Mouse (Mus musculus): ENCODE results near the gene Lhx5. TPM values are rescaled to one million over a fixed set of nuclear protein-coding genes. Genes with fewer than 3 reads are reported as not detected.

Lhx5 gene
- polyA plus RNA-seq (2015; fragmentation: Nextera tagmentation; extraction: Ambion mirVana), result not detected in 2 replicates

DNA sequence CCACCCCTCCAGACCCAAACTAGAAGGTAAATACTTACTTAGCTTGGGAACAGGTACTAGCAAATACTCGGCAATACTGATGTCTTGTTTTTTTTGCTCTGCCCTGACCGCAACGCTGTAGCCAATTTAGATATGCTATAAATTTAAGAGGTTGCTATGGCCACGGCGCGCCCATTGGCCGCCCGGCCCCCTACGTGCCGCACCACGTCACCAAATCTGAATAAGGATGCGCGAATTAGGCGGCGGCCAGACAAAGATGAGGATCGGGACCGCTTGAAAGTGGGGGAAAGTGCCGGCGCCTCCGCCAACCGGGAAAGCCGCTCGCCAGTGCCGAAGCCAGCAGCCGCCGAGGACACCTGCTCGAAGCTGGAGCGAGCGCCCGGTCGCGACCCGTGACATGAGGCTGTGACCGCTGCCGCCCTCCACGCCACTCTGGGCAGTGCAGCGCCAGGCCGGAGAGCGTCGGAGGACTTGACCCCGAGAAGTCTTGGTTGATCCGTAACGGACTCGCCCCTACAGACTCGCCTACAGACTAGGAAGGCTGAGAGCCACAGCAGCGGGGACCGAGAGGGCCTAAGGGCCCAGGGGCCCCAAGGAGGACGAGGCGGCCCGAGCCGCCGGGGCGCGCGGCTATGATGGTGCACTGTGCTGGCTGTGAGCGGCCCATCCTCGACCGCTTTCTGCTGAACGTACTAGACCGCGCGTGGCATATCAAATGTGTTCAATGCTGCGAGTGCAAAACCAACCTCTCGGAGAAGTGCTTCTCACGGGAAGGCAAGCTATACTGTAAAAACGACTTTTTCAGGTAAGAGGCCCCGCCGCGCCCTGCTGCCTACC is at the start of gene Lhx5:
TSS of gene Lhx5 (plus strand) at position 51 of the 837 bp plus-strand sequence.
- no peak within 1 kb of the TSS for H3K27ac ChIP-seq
- H3K4me3 ChIP-seq, result peak within 1 kb of the TSS; percentile 8; the same call in 1 of the 2 replicates
- WGBS, result under 1% methylated on average over 69 of the region's 69 CpGs
- peaks cover 19% of the 10 kb centered on the region for H3K4me1 ChIP-seq
- ATAC-seq (ENCODE audit: low FRiP score, low read depth), result no peak
- no peak within 1 kb of the TSS for H3K9ac ChIP-seq
- H3K9me3 ChIP-seq, result no peaks in the 10 kb centered on the region
- 0 out of 2 replicates have a peak within 1 kb of the TSS, but pooled peaks have one; percentile 9 for H3K4me2 ChIP-seq (replicated peaks)
- peaks cover 99% of the 10 kb centered on the region for H3K27me3 ChIP-seq
- no peaks in the 10 kb centered on the region for H3K36me3 ChIP-seq

DNA sequence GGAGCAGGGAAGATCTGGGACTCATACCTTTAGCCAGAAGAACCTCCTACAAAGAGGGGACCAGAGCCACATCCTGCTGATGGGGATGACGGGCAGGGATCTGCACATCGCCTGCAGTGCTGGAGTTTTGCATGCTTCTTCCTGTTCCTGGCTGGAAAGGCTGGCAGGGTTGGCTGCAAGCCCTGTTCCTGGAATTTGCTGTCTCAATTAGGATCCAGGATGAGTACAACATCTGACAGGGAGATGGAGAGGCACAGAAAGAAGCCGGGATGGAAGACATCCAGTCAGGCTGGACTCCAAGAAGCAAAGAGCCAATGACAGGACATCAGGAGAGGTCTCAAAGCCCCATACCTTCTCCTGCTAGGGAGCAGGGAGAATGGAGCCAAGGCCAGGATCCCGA is 45.1 kb upstream of the Lhx5 start:
- H3K4me3 ChIP-seq, result no peak overlapping the region
- H3K4me1 ChIP-seq, result no peaks in the 10 kb centered on the region
- H3K27me3 ChIP-seq, result peaks cover 56% of the 10 kb centered on the region
- no peaks in the 10 kb centered on the region for H3K9me3 ChIP-seq
- no peak for ATAC-seq (ENCODE audit: low FRiP score, low read depth)
- no peak overlapping the region for H3K27ac ChIP-seq
- H3K4me2 ChIP-seq (replicated peaks), result no peak overlapping the region
- 82% methylated on average over 4 of the region's 4 CpGs for WGBS
- no peak overlapping the region for H3K9ac ChIP-seq
- no peaks in the 10 kb centered on the region for H3K36me3 ChIP-seq

DNA sequence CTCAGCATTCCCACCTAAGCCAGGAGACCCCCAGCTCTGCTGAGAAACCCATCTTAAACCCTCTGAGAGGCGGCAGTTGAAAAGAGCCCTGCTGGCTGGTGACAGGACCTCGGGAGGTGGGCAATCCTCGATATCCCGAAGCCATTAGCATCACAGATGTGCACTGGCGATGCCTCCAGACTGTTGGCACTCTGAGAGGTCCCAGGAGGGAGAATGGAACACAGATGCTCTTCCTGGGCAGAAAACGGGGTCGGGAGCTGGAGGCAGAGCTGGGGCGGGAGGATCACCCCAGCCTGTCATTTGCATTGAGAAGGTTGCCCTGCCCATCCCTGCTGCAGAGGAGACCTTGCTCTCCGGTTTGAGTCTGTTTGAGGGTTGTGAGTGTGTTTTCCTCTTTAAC is 42.7 kb upstream of the Lhx5 start:
- Histone ChIP-seq H3K27me3 (peaks cover 55% of the 10 kb centered on the region), H3K9ac (no peak overlapping the region), H3K4me3 (no peak overlapping the region), H3K36me3 (no peaks in the 10 kb centered on the region), H3K27ac (no peak overlapping the region), H3K9me3 (no peaks in the 10 kb centered on the region), H3K4me1 (no peaks in the 10 kb centered on the region), H3K4me2 (replicated peaks) (no peak overlapping the region)
- no peak for ATAC-seq (ENCODE audit: low FRiP score, low read depth)
- WGBS, result 47% methylated on average over 9 of the region's 9 CpGs

DNA sequence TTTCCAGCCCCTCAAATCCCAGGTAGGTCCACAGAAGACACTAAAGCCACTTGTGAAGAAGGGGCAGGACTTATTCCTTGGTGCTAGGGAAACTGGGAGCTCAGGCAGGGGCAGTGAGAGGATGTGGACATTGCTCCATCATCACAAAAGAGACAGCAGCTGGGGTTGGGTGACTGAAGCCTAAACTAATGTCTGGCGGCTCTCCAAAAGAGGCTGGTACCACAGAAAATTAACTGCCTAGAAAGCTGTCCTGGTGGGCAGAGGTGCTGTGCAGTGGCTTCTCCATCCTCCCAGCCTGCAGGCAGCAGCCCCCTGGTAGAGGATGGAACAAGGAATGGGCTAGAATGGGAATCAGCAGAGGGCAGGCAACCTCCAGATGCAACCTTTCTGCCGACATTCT is 41.5 kb upstream of the Lhx5 start:
- H3K27ac ChIP-seq, result no peak overlapping the region
- H3K9ac ChIP-seq, result no peak overlapping the region
- no peak overlapping the region for H3K4me3 ChIP-seq
- H3K9me3 ChIP-seq, result no peaks in the 10 kb centered on the region
- no peaks in the 10 kb centered on the region for H3K4me1 ChIP-seq
- no peaks in the 10 kb centered on the region for H3K36me3 ChIP-seq
- peaks cover 63% of the 10 kb centered on the region for H3K27me3 ChIP-seq
- H3K4me2 ChIP-seq (replicated peaks), result no peak overlapping the region
- WGBS, result 87% methylated on average over 2 of the region's 2 CpGs
- no peak for ATAC-seq (ENCODE audit: low FRiP score, low read depth)

DNA sequence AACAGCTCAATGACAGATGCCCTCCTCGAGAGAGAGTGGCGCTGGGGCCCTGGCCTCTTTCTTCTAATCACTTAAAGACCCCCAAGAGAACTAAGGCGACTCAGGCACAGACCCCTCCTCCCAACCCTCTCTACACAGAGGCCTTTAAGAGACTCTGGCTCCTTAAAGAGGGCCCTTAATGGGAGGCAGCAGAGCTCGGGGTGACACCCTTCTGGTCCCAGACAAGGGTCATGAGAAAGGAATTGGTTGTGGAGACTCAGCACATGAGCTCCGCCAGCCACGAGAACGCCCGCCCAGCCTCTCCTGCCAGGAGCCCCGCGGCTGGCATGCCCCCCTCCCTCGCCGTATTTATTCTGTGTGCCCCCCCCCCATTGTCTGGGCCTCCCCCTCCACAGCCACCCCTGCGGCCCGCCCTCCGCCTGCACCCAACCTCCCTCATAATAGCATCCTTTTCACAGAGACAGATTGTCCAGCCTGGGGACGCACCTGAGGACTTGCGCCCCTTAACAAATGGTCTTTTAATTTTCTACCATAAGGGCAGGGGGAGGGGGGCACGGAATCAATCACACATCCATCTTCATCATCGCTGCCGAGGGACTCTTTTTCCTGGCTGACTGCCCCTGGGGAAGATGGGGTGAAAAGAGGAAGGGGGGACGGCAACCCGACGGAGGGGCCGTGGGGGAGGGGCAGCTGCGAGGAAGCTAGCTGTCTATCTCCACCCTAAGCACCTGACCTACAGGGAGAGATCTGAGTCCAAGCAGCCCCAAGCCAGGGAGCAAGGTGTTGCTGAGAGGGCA is 37.4 kb upstream of the Lhx5 start:
- Histone ChIP-seq H3K27me3 (peaks cover 87% of the 10 kb centered on the region), H3K4me2 (replicated peaks) (no peak overlapping the region), H3K4me3 (no peak overlapping the region), H3K9me3 (no peaks in the 10 kb centered on the region), H3K9ac (no peak overlapping the region), H3K27ac (no peak overlapping the region), H3K4me1 (no peaks in the 10 kb centered on the region), H3K36me3 (no peaks in the 10 kb centered on the region)
- ATAC-seq (ENCODE audit: low FRiP score, low read depth), result no peak
- WGBS, result 17% methylated on average over 25 of the region's 25 CpGs

DNA sequence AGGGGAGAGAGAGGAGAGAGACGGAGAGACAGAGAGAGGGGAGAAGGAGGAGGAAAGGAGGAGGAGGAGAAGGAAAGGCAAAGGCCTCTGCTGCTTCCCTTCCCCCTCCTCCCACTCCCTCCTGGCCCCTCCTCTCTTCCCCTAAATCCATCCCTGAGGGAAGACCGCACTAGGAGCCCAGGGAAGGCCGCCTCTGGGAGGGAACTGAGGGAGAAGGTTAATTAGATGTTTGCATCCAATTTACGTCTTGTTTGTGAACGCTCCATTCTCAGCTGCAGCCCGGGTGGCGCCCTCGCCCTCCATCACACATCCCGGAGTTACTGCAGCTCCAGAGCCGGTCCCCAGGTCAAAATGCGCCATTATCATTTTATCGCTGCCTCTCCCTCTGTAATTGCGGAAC is 33.5 kb upstream of the Lhx5 start:
- no peak for ATAC-seq (ENCODE audit: low FRiP score, low read depth)
- Histone ChIP-seq H3K4me3 (no peak overlapping the region), H3K27ac (no peak overlapping the region), H3K36me3 (no peaks in the 10 kb centered on the region), H3K9ac (no peak overlapping the region), H3K27me3 (peaks cover 88% of the 10 kb centered on the region), H3K9me3 (no peaks in the 10 kb centered on the region), H3K4me2 (replicated peaks) (0 out of 2 replicates have a peak overlapping the region, but pooled peaks have one; percentile 7), H3K4me1 (no peaks in the 10 kb centered on the region)
- under 1% methylated on average over 11 of the region's 13 CpGs for WGBS

DNA sequence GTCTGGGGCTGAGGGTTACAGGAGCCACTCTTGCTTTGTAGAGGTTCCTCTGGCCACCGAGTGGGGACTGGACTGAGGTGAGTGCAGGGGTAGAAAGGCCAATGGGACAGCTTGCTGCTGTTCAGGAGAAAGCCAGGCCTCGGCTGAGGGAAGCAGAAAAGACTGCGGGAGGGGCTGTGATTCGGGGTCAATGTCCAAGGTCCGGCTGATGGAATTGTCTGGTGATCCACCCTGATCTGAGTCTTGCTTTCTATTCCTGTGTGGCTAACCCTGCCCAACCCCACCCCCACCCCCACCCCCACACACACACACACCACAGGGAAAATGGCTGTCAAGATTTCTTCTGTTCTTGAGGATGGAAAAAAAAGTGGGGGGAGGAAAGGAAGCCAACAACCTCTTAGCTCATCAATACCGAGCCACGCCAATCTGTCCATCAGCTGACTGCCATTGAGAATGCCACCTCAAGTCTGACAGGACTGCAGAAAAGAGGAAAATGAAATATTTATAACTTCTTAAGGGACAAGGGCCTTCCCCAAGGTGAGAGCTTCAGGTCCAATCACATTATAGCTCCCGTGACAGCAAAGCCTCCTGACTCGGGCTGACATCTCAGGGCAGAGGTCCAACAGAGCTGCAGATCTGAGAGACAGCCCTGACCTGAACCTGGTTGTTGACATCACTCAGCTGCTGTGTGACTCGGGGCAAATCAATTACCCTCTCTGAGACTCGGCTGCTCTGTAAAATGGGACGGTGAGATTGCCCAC is 26.5 kb upstream of the Lhx5 start:
- Histone ChIP-seq H3K36me3 (no peaks in the 10 kb centered on the region), H3K4me3 (no peak overlapping the region), H3K4me2 (replicated peaks) (no peak overlapping the region), H3K4me1 (0 out of 2 replicates have a peak, but pooled peaks cover 7% of the 10 kb centered on the region), H3K27ac (no peak overlapping the region), H3K9ac (no peak overlapping the region), H3K9me3 (peaks cover 5% of the 10 kb centered on the region; the same call in 1 of the 2 replicates), H3K27me3 (peaks cover 63% of the 10 kb centered on the region)
- no peak for ATAC-seq (ENCODE audit: low FRiP score, low read depth)
- 76% methylated on average over 12 of the region's 12 CpGs for WGBS

DNA sequence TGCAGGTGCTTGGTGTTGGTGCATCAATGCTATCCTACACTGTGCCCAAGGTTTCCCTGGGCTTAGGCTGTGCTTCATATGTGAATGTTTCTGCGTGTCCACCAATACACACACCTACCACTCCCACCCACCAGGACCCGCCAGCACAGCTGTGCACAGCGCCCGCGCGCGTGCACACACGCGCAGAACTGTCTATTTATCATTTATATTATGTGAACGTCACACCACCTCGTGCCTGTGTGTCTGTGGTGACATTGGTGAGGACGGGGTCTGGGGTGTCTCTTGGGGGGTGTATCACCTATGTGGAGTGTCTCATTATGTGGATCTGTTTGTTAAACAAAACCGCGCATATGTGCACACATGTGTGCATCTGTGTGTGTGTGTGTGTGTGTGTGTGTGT is 22.6 kb upstream of the Lhx5 start:
- Histone ChIP-seq H3K27me3 (peaks cover 68% of the 10 kb centered on the region), H3K36me3 (no peaks in the 10 kb centered on the region), H3K4me2 (replicated peaks) (no peak overlapping the region), H3K4me3 (no peak overlapping the region), H3K9ac (no peak overlapping the region), H3K4me1 (0 out of 2 replicates have a peak, but pooled peaks cover 7% of the 10 kb centered on the region), H3K9me3 (peaks cover 9% of the 10 kb centered on the region), H3K27ac (no peak overlapping the region)
- WGBS, result 73% methylated on average over 14 of the region's 14 CpGs
- ATAC-seq (ENCODE audit: low FRiP score, low read depth), result no peak

DNA sequence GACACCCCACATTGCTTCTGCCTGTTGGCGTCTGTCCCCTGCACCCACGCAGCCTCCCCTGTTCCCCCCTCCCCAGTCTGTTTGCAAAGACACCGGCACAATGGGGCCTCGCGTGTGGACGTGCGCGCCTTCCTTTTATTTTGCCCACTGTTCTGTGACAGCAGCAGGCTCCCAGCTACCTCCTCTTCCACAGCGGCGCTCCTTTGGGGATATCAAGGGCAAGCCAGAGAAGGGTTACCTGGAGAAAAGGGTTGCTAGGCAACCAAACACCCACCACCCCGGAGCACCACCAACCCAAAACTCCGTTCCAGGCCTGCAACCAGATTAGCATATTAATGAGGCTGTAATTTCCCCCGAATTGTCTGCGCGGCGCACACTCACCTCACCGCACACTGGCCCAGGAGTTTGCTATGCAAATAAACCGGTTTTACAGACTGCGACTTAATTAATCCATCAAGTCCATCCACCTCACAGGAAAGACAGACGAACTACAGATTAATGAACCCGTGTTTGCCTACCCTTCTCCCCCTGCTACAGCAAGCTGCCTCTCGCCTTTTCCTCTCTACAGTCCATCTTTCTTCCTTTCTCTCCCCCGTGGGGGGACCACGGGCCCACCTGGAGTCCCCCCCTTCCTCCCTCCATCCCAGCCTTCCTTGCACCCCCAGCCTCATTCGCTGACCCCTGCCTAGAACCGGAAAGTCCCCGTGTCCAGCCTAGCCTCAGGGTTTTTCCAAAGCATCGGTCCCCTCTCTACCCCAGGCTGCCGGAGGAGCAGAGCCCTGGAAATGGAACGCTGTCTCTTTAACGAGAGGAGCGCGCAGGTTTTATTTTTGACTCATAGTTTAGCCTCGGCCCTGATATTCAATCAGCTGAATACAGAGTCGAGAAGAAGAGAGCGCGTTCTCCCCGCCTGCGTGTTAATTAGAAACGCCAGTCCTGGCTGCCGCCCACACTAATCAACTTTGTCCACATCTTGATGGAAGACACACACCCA is 21.8 kb upstream of the Lhx5 start:
- Histone ChIP-seq H3K27ac (no peak overlapping the region), H3K27me3 (peaks cover 67% of the 10 kb centered on the region), H3K4me1 (0 out of 2 replicates have a peak, but pooled peaks cover 7% of the 10 kb centered on the region), H3K9me3 (peaks cover 9% of the 10 kb centered on the region), H3K4me2 (replicated peaks) (peak overlapping the region; percentile 39), H3K4me3 (no peak overlapping the region), H3K9ac (no peak overlapping the region), H3K36me3 (no peaks in the 10 kb centered on the region)
- 2% methylated on average over 41 of the region's 41 CpGs for WGBS
- ATAC-seq (ENCODE audit: low FRiP score, low read depth), result no peak

DNA sequence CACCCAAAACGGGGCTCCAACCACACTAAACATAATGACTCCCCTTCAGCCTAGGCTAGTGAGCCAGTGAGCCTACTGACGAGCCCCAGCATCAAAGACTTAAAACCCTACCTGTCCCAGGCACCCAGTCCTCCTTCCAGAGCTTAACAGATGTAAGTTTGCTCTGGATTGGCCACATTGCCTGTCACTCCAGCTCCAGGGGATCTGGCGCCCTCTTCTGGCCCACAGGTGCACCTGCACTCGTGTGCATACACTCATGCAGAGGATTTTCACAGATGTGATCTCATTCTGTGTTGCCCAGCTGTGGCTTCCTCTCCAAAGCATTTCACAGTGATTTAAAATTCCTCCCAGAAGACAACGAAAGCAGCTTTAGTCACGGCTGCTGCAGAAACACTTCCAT is 18.1 kb upstream of the Lhx5 start:
- Histone ChIP-seq H3K9ac (no peak overlapping the region), H3K27me3 (peaks cover 81% of the 10 kb centered on the region), H3K4me1 (0 out of 2 replicates have a peak, but pooled peaks cover 7% of the 10 kb centered on the region), H3K9me3 (peaks cover 8% of the 10 kb centered on the region), H3K4me2 (replicated peaks) (no peak overlapping the region), H3K27ac (no peak overlapping the region), H3K4me3 (no peak overlapping the region), H3K36me3 (no peaks in the 10 kb centered on the region)
- no peak for ATAC-seq (ENCODE audit: low FRiP score, low read depth)
- WGBS, result 78% methylated on average over 6 of the region's 6 CpGs

DNA sequence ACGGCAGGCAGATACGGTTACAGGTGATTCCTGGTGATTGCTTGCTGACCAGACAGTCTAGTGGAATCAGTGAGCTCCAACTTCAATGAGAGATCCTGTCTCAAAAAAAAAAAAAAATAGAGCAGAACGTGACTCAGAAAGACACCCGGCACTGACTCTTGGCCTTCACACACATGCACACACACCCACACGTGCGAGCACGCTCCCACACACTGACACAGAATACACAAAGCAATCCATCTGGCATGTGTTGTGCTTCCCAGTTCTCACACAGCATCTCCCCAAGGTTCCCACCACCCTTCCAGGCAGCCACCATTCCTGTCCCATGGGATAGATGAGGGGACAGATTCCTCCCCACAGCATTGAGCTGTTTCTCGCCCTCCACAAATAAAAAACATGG is 11.4 kb upstream of the Lhx5 start:
- no peak for ATAC-seq (ENCODE audit: low FRiP score, low read depth)
- no peak overlapping the region for H3K27ac ChIP-seq
- no peak overlapping the region for H3K4me3 ChIP-seq
- H3K9ac ChIP-seq, result no peak overlapping the region
- 86% methylated on average over 8 of the region's 8 CpGs for WGBS
- no peak overlapping the region for H3K4me2 ChIP-seq (replicated peaks)
- no peaks in the 10 kb centered on the region for H3K36me3 ChIP-seq
- no peaks in the 10 kb centered on the region for H3K4me1 ChIP-seq
- H3K27me3 ChIP-seq, result peaks cover 92% of the 10 kb centered on the region
- H3K9me3 ChIP-seq, result no peaks in the 10 kb centered on the region

Data from limb, embryonic 13.5 days (tissue).